Mouse (Mus musculus) brain, embryonic 14.5 days (tissue): ENCODE results near the gene Fgf10. TPM values are rescaled to one million over a fixed set of nuclear protein-coding genes. Genes with fewer than 3 reads are reported as not detected.

Experiments
- DNase-seq: peaks from one replicate; pipeline ENCODE4 v3.0.0-alpha.2; 2011; ENCODE audit warnings: low read depth
- CTCF ChIP-seq: fragments of 200-500 bp; IDR thresholded peaks from 2 replicates; pipeline ENCODE4 v1.5.1; 2012; ENCODE audit warnings: inconsistent platforms, mild to moderate bottlenecking, moderate library complexity, borderline replicate concordance; ENCODE audit not compliant: insufficient read depth, insufficient read length; ENCODE audit errors: extremely low read depth
- POLR2A ChIP-seq: fragments of 200-500 bp; IDR thresholded peaks from 2 replicates; pipeline ENCODE4 v1.6.1; 2012; ENCODE audit warnings: mild to moderate bottlenecking, inconsistent platforms, borderline replicate concordance; ENCODE audit not compliant: poor library complexity, insufficient read depth, insufficient read length, severe bottlenecking; ENCODE audit errors: extremely low read depth
- polyA plus RNA-seq: library from polyadenylated mRNA; depleted of rRNA; stranded (reverse); fragments of >200 nt; gene quantifications from 2 replicates; pipeline ENCODE4 v1.2.3, GENCODE M21; 2012; rRNA removed

The Fgf10 gene
- polyA plus RNA-seq = 0.88 and 1.3 TPM in 2 replicates

GRCm38 (mm10) chr13:118669491-118669890 is at the start of gene Fgf10:
TSS of gene Fgf10 (plus strand) at chr13:118669791.
- no peak for TF ChIP-seq CTCF
- no peak for TF ChIP-seq POLR2A
- no peak for DNase-seq

DNA sequence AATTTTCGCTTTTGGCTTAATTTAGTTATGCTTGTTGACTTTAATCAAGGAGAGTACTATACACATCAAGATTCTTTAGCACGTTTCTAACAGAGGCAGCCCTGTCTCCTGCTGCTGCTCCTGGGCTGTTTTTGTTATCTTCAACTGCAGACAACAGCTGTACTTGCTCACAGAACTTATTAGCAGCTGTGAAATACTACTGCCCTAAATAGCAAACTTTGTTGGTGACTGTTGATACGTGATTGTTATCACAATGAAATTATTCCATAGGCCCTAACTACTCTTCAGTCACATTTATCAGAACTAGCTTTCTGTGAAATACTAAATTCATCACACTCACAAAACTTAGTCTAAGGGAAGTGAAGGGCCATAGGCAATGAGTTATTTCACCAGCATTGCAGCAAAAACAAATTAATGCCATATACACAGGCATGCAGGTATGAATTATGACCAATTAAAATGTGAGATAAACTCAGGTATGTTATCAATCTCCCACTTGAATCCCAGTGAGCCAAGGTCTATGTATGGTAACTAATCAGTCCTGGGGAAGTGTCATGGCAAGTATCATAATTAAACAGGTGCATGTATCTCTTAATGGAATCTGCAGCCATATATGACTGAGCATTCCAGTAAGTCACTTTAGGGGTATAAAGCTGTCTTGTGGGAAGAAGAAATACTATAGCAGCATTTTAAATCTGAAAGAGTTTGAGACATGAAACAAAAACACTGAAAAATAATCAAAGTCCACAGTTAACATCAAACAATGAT is 39.7 kb upstream of the Fgf10 start:
- TF ChIP-seq CTCF (no peak), POLR2A (no peak)
- DNase-seq = no peak

DNA sequence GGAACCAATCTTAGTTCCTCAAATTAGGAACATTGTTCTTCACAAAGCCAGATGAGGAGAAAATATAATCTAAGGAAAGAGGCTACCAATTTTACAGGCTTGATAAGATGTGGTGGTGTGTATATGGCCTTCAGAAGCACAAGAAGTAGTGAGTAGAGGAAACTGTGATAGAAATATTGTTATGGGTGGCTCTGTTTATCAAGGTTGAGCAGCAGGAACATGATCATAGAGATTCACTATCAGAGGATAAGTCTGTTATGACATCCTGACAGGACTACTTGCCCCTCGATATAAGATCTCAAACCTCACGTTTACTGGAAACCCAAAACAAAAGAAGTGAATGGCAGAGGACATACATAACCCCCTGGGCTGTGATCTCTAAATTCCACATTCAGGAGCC is 38.1 kb upstream of the Fgf10 start:
- no peak for DNase-seq
- TF ChIP-seq CTCF (no peak), POLR2A (no peak)

GRCm38 (mm10) chr13:118636047-118636446 is 33.5 kb upstream of the Fgf10 start:
- TF ChIP-seq CTCF = no peak
- no peak for TF ChIP-seq POLR2A
- DNase-seq = no peak

- DNase-seq = no peak
- no peak for TF ChIP-seq POLR2A
- TF ChIP-seq CTCF = no peak
Measured at GRCm38 (mm10) chr13:118642585-118642984, 27.0 kb upstream of the Fgf10 start.

- no peak for DNase-seq
- no peak for TF ChIP-seq POLR2A
Measured at GRCm38 (mm10) chr13:118643138-118643537, 26.5 kb upstream of the Fgf10 start.

GRCm38 (mm10) chr13:118656991-118657390 is 12.6 kb upstream of the Fgf10 start:
- DNase-seq = peak; percentile 36
- no peak for TF ChIP-seq CTCF
- no peak for TF ChIP-seq POLR2A

GRCm38 (mm10) chr13:118658031-118658430 is 11.6 kb upstream of the Fgf10 start:
- no peak for DNase-seq
- TF ChIP-seq POLR2A = no peak
- no peak for TF ChIP-seq CTCF

DNA sequence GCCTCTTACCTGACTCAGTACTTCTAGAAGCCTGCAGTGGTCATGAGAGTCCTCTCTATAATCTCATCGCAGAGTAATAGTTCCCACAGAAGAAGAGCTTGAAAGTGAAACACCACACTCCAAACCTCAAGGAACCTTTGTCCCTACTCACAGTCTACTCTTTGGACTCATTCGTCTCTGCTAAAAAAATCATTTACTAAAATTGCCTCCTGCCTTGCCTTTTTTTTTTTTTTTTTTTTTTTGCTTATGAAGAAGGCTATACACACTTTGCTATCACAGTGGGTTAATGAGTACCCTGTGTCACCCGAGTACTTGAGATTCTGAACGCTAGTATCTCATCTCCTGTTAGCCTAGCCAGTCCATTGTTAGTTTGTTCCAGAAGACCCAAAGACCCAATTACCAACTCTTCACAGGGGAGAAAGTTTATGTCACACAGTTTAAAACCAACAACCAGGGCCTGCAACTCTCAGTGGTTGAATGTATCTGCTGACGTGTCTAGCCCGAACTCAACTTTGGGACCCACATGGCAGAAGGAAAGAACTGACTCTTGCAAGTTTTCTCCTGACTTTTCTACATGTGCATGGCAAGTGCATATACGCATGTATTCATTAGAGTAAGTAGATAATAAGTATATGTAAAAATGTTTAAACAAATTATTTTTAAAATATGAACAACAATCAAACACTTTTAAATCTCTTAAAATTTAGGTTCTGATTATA is 10.8 kb upstream of the Fgf10 start:
- no peak for DNase-seq
- no peak for TF ChIP-seq POLR2A
- no peak for TF ChIP-seq CTCF

GRCm38 (mm10) chr13:118661664-118662063 is 7.9 kb upstream of the Fgf10 start:
- no peak for DNase-seq
- TF ChIP-seq CTCF = no peak
- no peak for TF ChIP-seq POLR2A

DNA sequence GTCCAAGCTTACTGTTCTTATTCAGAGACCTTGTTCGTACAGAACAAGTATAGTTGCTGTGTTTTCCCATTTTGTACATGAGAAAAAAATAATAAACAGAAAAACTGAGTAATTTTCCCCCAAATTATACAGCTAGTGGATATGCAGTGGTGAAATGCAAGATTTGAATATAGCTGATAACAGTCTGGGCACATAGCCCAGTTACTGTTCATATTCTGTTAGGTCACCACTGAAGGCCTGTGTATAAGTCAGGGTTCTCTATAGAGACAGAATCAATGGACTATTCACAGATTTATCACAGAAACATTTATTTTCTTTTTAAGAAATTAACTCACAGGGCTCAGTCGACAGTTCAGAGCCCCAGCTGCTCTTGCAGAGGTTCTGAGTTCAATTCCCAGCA is 4.7 kb upstream of the Fgf10 start:
- DNase-seq = no peak
- no peak for TF ChIP-seq POLR2A
- no peak for TF ChIP-seq CTCF

- DNase-seq = no peak
- no peak for TF ChIP-seq CTCF
- no peak for TF ChIP-seq POLR2A
Measured at GRCm38 (mm10) chr13:118679228-118679627, 9.6 kb downstream of the Fgf10 start.

DNA sequence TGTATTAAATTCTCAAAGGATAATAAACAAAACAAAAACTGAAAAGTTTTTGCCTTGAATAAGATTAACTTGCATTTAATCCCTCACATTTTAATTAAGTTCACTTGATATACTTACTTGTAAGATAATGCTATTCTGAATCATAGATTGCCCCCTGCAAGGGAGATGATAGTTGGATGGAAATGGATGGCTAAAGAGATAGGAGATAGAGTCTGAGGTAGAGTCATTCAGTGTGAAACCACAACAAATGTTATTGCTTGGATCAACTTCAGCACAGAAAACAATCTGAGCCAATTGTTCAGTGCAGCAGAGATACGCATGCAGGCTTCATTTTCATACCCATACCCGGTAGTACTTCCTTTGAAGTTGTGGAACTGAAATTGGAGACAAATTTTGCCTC is 23.5 kb downstream of the Fgf10 start:
- DNase-seq = no peak
- no peak for TF ChIP-seq CTCF
- TF ChIP-seq POLR2A = no peak
